Mouse (Mus musculus) embryonic facial prominence, embryonic 11.5 days (tissue): ENCODE measurements at regions not wholly inside any gene's neighbourhood (a gene's known extent, or its start where the extent isn't known, plus 50 kb on each side); places are given as distances from the start of the nearest gene placed in this dataset.

Source experiments
- ATAC-seq: fragments of 200-750 bp; cut with Nextera tagmentation; replicated peaks from 2 replicates; pipeline ENCODE4 v1.8.0; 2017; ENCODE audit warnings: low read depth; ENCODE audit not compliant: insufficient number of reproducible peaks, low FRiP score, low TSS enrichment
- DNase-seq: peaks from one replicate; pipeline ENCODE4 v3.0.0-alpha.2; 2015; ENCODE audit warnings: low spot score
- H3K27ac ChIP-seq: fragments of 300-500 bp; sonication (generic); replicated peaks from 2 replicates; pipeline ENCODE4 v1.5.1; 2014; ENCODE audit warnings: mild to moderate bottlenecking, low read depth, low read length, control low read depth
- H3K27me3 ChIP-seq: fragments of 300-500 bp; sonication (generic); 2 replicates; pipeline ENCODE4 v1.6.1; 2014; ENCODE audit warnings: mild to moderate bottlenecking, low read length, moderate library complexity, mixed read lengths; ENCODE audit not compliant: control insufficient read depth, insufficient read depth
- H3K36me3 ChIP-seq: fragments of 300-500 bp; sonication (generic); replicated peaks from 2 replicates; pipeline ENCODE4 v1.6.1; 2014; ENCODE audit warnings: low read depth, mild to moderate bottlenecking, low read length, moderate library complexity, mixed read lengths; ENCODE audit not compliant: control insufficient read depth, insufficient read depth
- H3K4me1 ChIP-seq: fragments of 300-500 bp; sonication (generic); 2 replicates; pipeline ENCODE4 v1.6.1; 2014; ENCODE audit warnings: low read length, mixed read lengths; ENCODE audit not compliant: control insufficient read depth, insufficient read depth
- H3K4me2 ChIP-seq: fragments of 300-500 bp; sonication (generic); 2 replicates; pipeline ENCODE4 v1.6.1; 2014; ENCODE audit warnings: low read depth, mild to moderate bottlenecking, control low read depth, low read length, moderate library complexity
- H3K4me3 ChIP-seq: fragments of 300-500 bp; sonication (generic); 2 replicates; pipeline ENCODE4 v1.5.1; 2014; ENCODE audit warnings: low read depth, low read length, control low read depth
- H3K9ac ChIP-seq: fragments of 300-500 bp; sonication (generic); replicated peaks from 2 replicates; pipeline ENCODE4 v1.6.1; 2014; ENCODE audit warnings: mild to moderate bottlenecking, control low read depth, low read length
- H3K9me3 ChIP-seq: fragments of 300-500 bp; sonication (generic); replicated peaks from 2 replicates; pipeline ENCODE4 v1.6.1; 2016; ENCODE audit warnings: mild to moderate bottlenecking, low read length, inconsistent platforms, mixed read lengths; ENCODE audit not compliant: control insufficient read depth
- WGBS: fragments of 180-500 bp; shearing (Covaris S2); extraction: QIAGEN DNeasy Blood & Tissue Kit; methylation state at CpG from one replicate; pipeline ENCODE4 v1.1.7; 2014; 5-methylcytosine and 5-hydroxymethylcytosine counted together

DNA sequence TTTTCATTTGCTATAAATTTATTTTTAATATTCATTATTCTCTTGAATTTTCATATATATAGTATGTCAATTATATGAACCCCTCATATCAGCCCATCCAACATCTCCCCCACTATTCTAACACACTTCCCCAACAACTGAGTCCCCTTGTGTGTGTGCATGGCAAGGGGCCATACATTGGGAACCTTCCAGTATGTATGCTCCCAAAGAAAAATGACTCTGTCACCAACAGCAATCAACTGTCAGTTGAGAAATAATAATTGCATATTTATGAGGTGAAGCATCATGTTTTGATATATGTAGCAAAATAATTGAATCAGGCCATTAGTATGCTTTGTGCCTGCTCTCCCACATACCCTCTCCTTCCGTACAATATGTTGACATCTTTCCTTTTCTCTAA, 474.7 kb downstream of the Pdcd6ip start:
- DNase-seq (no peak), ATAC-seq (no peak)
- 87% methylated on average over 1 of the region's 1 CpGs for WGBS
- no peak overlapping the region for H3K27ac ChIP-seq
- no peak overlapping the region for H3K9ac ChIP-seq
- no peak overlapping the region for H3K4me2 ChIP-seq
- H3K27me3 ChIP-seq: no peaks in the 10 kb centered on the region
- no peaks in the 10 kb centered on the region for H3K4me1 ChIP-seq
- no peak overlapping the region for H3K4me3 ChIP-seq
- H3K9me3 ChIP-seq: no peaks in the 10 kb centered on the region
- no peaks in the 10 kb centered on the region for H3K36me3 ChIP-seq

- no peak overlapping the region for H3K27ac ChIP-seq
- no peaks in the 10 kb centered on the region for H3K36me3 ChIP-seq
- no peak overlapping the region for H3K4me3 ChIP-seq
- DNase-seq (no peak), ATAC-seq (no peak)
- no peak overlapping the region for H3K4me2 ChIP-seq
- H3K4me1 ChIP-seq: no peaks in the 10 kb centered on the region
- no peaks in the 10 kb centered on the region for H3K9me3 ChIP-seq
- 100% methylated on average over 1 of the region's 1 CpGs for WGBS
- no peak overlapping the region for H3K9ac ChIP-seq
- H3K27me3 ChIP-seq: no peaks in the 10 kb centered on the region
These were observed 478.7 kb downstream of the Pdcd6ip start for GRCm38 (mm10) chr9:113229391-113229790.

- Histone ChIP-seq H3K9ac (no peak overlapping the region), H3K9me3 (no peaks in the 10 kb centered on the region), H3K27me3 (no peaks in the 10 kb centered on the region), H3K4me1 (no peaks in the 10 kb centered on the region), H3K36me3 (no peaks in the 10 kb centered on the region), H3K4me3 (no peak overlapping the region), H3K27ac (no peak overlapping the region), H3K4me2 (no peak overlapping the region)
- ATAC-seq (no peak), DNase-seq (no peak)
- WGBS: 79% methylated on average over 5 of the region's 5 CpGs
These were observed 494.1 kb downstream of the Pdcd6ip start for GRCm38 (mm10) chr9:113213930-113214329.

DNA sequence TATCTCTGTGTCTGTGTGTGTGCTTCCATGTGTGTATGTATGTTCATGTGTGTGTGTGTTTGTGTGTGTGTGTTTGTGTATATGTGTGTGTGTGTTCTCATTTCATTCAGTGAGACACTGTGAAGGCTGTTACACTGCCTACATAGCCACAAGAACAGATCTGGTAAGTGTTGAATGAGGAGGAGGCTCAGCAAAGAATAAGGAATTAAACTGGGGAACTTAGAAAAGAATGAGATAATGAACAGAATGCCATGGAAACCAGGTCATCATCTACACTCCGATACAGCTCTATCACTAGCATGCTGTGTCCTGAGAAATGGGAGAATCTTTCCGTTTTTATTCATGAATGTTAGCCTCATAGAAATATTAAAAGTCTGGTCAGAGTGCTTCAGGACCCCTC, 495.7 kb downstream of the Pdcd6ip start:
- H3K4me3 ChIP-seq: no peak overlapping the region
- no peaks in the 10 kb centered on the region for H3K4me1 ChIP-seq
- WGBS: 83% methylated on average over 2 of the region's 2 CpGs
- no peaks in the 10 kb centered on the region for H3K27me3 ChIP-seq
- no peak for ATAC-seq
- DNase-seq: no peak
- no peak overlapping the region for H3K9ac ChIP-seq
- no peak overlapping the region for H3K4me2 ChIP-seq
- no peaks in the 10 kb centered on the region for H3K36me3 ChIP-seq
- no peak overlapping the region for H3K27ac ChIP-seq
- no peaks in the 10 kb centered on the region for H3K9me3 ChIP-seq

DNA sequence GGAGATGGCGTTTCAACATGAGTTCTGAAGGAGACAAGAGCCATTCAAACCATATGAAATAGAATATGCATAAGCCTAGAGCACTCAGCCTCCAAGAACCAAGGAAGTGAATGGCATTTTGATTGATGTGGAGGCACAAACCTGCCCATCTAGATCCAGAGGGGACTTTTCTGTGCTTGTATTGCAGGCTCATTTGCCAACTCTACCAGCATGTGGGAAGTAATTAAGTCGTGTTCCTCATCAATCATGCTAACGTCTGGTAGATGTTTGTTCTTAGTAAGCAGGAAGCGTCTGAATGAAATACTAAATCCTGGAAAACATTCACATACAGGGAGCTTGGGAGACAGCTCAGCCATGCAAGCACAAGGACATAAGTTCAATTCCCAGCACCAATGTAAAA, 499.9 kb downstream of the Pdcd6ip start:
- no peaks in the 10 kb centered on the region for H3K4me1 ChIP-seq
- no peak overlapping the region for H3K9ac ChIP-seq
- H3K27ac ChIP-seq: no peak overlapping the region
- WGBS: 80% methylated on average over 4 of the region's 4 CpGs
- H3K36me3 ChIP-seq: no peaks in the 10 kb centered on the region
- no peak for ATAC-seq
- H3K9me3 ChIP-seq: no peaks in the 10 kb centered on the region
- no peak overlapping the region for H3K4me3 ChIP-seq
- no peaks in the 10 kb centered on the region for H3K27me3 ChIP-seq
- DNase-seq: no peak
- H3K4me2 ChIP-seq: no peak overlapping the region

DNA sequence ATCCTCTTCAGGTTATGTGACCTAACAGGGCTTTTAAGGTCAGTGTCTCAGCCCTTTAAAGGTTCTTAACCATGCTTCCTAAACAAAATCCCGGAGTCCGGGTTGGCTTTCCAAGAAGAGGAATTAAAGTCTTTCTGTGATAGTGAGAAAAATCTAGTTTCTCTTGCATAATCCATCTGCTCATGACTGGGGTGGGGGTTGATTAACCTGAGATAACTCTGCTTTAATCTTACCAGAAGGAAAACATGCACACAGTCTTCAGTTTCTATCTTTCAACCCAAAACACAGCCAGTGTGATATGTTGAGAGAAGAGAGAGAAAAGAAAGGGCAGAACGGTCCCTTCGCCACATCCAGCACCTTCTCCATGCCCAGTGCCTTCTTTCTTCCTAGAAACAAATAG, 508.8 kb downstream of the Pdcd6ip start:
- DNase-seq: no peak
- no peak overlapping the region for H3K27ac ChIP-seq
- no peak overlapping the region for H3K4me2 ChIP-seq
- H3K36me3 ChIP-seq: no peaks in the 10 kb centered on the region
- 93% methylated on average over 4 of the region's 4 CpGs for WGBS
- H3K9me3 ChIP-seq: no peaks in the 10 kb centered on the region
- no peak overlapping the region for H3K9ac ChIP-seq
- no peak for ATAC-seq
- H3K4me1 ChIP-seq: no peaks in the 10 kb centered on the region
- H3K4me3 ChIP-seq: no peak overlapping the region
- H3K27me3 ChIP-seq: no peaks in the 10 kb centered on the region

GRCm38 (mm10) chr9:113195556-113195955, 512.5 kb downstream of the Pdcd6ip start:
- H3K9me3 ChIP-seq: no peaks in the 10 kb centered on the region
- no peak overlapping the region for H3K9ac ChIP-seq
- DNase-seq (no peak), ATAC-seq (no peak)
- no peak overlapping the region for H3K27ac ChIP-seq
- no peak overlapping the region for H3K4me2 ChIP-seq
- no peaks in the 10 kb centered on the region for H3K27me3 ChIP-seq
- no peak overlapping the region for H3K4me3 ChIP-seq
- no peaks in the 10 kb centered on the region for H3K4me1 ChIP-seq
- no peaks in the 10 kb centered on the region for H3K36me3 ChIP-seq
- 96% methylated on average over 4 of the region's 4 CpGs for WGBS

- Histone ChIP-seq H3K27ac (no peak overlapping the region), H3K9ac (no peak overlapping the region), H3K36me3 (no peaks in the 10 kb centered on the region), H3K27me3 (no peaks in the 10 kb centered on the region), H3K4me3 (no peak overlapping the region), H3K4me1 (no peaks in the 10 kb centered on the region), H3K9me3 (no peaks in the 10 kb centered on the region), H3K4me2 (no peak overlapping the region)
- DNase-seq: no peak
- 59% methylated on average over 3 of the region's 3 CpGs for WGBS
- ATAC-seq: no peak
These were observed 515.3 kb downstream of the Pdcd6ip start for GRCm38 (mm10) chr9:113192773-113193172.

DNA sequence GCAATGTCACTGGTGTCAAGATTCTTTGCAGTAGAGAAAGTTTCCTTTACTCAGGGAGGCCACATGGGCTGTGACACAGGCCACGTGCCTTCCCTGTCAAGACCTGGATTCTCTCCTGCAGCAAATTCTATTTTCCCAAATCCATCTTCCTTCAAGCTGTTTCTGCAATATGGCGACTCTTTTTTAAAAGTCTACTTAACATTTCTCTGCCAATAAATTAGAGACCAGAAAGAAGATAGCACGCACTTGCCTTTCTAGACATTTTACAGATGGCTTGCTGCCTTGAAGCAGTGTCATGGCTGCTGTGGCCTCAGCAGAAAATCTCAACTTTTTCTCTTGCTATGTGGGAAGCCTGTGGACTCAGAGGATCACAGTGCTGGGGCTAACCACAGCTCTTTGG, 516.9 kb downstream of the Pdcd6ip start:
- H3K27ac ChIP-seq: no peak overlapping the region
- no peak overlapping the region for H3K4me3 ChIP-seq
- no peak overlapping the region for H3K4me2 ChIP-seq
- no peak for DNase-seq
- H3K4me1 ChIP-seq: no peaks in the 10 kb centered on the region
- H3K27me3 ChIP-seq: no peaks in the 10 kb centered on the region
- H3K9me3 ChIP-seq: no peaks in the 10 kb centered on the region
- no peaks in the 10 kb centered on the region for H3K36me3 ChIP-seq
- WGBS: 81% methylated on average over 3 of the region's 3 CpGs
- H3K9ac ChIP-seq: no peak overlapping the region
- ATAC-seq: no peak
